Mouse (Mus musculus) left cerebral cortex, adult 18-20 months (tissue): ENCODE results near the gene Tmcc1. TPM values are rescaled to one million over a fixed set of nuclear protein-coding genes. Genes with fewer than 3 reads are reported as not detected.
"Not testable (repeated sequence)": the region's sequence is repeated elsewhere in the genome, so short reads cannot be mapped to it uniquely, and the experiment has no call there.

Experiments
- DNase-seq, 2 experiments: peaks; one replicate each; pipeline ENCODE4 v3.0.0; 2021 to 2022; ENCODE audit warnings: low spot score in 2 of 2, mixed read lengths in 1 of 2
- total RNA-seq, 2 experiments: library from RNA; stranded (reverse); gene quantifications; 2 replicates each; pipeline ENCODE4 v1.2.3; 2021

The Tmcc1 gene
- total RNA-seq, 2 experiments from 2014 or later, result 70.5 to 79.6 TPM

GRCm38 (mm10) chr6:116082239-116082638 is 111.0 kb downstream of the Tmcc1 start:
- no peak for DNase-seq

- DNase-seq, result no peak
Observed at GRCm38 (mm10) chr6:116081375-116081774, 111.9 kb downstream of the Tmcc1 start.

DNA sequence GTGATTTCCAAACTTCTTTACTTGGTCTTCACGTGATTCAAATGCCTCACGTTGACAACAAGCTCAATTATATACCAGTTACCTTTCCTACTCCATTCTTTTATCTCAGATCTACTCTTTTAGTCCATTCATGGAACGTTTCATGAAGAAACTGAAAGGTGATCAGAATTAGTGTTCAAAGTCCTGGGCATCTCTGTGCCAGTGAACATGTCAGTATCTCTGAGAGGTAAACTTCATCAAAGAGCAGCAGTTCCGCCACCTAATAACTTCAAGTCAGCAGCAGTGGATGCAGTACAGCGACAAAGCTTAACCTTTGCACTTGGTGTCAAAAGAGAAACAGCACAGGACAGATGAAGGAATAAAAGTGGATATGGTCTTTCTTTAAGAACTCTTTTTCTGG is 112.5 kb downstream of the Tmcc1 start:
- DNase-seq, result no peak

DNA sequence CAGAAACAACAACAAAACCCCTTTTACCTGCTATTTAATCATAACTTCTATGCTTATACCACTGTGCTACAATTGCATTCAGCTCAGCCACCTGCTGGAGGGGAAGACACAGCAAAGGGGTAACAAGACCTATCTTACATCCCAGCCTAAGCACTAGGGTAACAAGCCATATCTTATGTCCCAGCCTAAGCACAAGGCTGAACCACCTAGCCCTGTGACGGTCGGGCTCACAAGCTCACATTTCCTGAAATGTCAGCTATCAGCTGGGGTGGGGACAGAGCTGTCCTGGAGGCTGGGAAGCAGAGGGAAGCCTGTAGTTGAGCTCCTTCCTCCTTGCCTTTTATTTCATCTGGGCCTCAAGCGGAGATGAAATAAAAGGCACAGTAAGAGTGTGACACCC is 115.7 kb downstream of the Tmcc1 start:
- DNase-seq, result no peak

- no peak for DNase-seq
Observed at GRCm38 (mm10) chr6:116074892-116075291, 118.4 kb downstream of the Tmcc1 start.

DNA sequence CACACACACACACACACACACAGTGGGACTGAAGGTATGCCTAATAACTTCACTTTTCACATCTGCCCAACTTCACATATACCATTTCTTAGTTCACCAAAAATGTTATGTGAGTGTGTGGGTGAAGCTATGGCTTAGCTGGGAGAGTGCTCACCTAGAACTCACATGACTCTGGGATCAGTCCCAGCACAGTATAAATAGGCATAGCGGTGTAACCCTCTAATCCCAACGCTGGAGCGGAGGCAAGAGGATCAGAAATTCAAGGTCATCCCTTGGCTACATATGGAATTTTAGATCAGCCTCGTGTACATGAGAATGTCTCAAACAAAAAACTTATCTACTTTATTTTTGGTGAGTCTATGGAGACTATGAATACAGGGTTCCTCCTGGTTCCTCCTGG is 119.7 kb downstream of the Tmcc1 start:
- no peak for DNase-seq

DNA sequence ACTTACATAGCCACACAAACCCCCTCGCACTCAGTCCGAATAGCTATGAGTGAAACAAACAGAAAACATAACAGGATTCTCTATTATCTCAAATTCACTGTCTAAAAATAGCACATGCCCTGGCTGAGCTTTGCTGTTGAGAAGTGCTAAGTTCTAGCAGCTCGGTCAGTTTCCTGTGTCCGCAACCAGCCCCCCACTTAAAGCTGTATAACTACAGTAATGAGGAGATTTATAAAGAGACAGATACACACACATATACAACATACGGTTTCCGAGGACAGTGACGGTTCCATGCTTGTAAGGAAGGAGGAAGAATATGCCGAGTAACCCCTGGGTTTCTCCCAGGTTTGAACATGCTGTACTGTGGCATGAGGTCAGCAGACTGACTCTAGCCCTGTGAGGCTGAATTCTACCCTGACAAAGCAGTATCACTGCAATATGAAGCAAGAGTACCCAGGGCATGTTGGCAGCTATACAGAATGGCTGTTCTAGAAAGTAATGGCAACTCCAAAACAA is 120.5 kb downstream of the Tmcc1 start:
- no peak for DNase-seq

DNA sequence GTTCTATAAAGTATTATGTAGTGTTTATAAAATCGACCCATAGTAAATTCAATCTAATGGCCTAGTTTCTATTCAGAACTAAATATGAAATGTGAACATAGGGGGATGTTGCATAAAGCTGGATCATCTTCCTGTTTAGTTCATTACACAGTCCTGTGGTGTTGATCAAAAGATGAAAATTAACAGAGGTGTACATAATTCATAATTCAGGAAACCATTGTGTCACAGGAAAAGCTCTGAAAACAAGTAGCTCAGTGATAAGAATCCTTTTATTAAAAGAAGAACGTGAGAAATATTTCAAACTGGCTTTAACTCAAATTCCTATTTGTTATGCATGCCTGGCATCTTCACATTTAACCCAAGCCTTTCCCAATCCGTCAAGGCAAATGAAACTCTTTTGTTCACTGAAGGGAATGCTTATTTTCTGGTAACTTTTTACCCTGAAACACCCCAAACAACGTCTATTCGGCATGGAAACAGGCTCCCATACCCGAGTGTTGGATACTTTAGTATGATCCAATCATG is 121.0 kb downstream of the Tmcc1 start:
- no peak for DNase-seq

DNA sequence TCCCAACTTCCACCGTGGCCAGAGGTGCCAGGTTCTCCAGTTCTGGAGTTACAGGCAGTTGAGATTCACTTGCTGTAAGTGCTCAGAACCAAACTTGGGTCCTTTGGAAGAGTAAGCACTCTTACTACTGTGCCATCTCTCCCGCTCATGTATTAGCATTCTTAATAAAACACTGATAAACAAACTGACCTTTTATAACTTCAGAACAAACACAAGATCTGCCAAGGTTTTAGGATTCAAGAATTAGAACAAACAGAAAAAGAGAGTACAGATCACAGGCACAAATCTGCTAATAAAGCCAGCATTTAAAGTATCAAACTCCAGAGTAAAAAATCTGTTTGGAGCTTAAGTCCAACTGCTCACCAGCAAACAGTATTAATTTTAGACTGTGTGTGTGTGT is 121.5 kb downstream of the Tmcc1 start:
- DNase-seq, result no peak

DNA sequence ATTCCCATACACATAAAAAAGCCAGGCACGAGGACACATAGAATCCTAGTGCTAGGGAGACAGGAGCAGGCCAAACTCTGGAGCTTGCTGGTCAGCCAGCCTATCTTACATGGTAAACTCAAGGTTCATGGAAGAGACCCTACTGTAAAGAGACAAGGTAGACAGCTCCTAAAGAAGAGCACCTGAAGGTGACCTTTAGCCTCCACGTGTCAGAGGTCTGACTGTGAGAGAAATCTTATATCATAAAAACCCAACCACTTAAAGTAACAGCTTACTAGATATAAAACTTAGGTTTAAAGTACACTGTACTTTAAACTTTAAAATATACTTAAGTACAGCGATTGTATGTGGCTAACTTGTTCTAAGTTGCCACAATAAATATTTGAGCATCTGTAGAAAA is 122.7 kb downstream of the Tmcc1 start:
- no peak for DNase-seq

GRCm38 (mm10) chr6:116063516-116063915 is 129.8 kb downstream of the Tmcc1 start:
- no peak for DNase-seq

DNA sequence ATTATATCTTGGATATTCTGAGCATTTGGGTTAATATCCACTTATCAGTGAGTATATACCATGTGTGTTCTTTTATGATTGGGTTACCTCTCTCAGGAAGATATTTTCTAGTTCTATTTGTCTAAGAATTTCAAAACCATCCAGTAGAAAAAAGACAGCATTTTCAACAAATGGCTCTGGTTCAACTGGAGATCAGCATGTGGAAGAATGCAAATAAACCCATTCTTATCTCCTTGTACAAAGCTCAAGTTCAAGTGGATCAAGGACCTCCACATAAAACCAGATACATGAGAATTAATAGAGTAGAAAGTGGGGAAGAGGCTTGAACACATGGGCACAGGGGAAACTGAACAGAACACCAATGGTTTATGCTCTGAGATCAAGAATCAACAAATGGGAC is 133.7 kb downstream of the Tmcc1 start:
- not testable (repeated sequence) for DNase-seq

DNA sequence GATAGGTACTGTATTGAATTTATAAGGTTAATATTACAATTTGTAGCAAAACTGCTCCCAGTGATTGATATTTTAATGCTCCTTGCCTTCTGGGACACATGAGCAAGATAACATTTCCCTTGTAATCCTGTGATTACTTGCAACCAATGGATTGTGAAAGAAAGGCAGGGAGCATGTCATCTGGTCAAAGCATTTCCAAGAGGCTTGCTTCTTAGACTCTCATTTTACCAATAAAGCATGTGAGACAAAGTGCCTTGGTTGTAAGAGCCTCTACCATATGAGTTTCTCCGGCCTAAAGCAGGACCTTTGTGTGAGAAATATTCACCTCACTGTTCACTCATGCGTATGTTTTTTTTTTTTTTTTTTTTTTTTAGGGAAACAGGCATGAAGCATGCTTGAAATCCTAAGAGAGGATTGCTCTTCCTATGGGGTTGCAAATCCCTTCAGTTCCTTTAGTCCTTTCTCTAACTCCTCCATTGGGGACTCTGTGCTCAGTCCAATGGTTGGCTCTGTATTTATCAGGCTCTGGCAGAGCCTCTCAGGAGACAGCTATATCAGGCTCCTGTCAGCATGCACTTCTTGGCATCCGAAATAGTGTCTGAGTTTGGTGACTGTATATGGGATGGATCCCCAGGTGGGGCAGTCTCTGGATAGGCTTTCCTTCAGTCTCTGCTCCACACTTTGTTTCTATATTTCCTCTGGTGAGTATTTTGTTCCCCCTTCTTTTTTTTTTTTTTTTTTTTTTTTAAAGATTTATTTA is 134.6 kb downstream of the Tmcc1 start:
- no peak for DNase-seq

- peak; percentile 44 to 66 for DNase-seq
Observed at GRCm38 (mm10) chr6:116056676-116057264, 136.5 kb downstream of the Tmcc1 start.

DNA sequence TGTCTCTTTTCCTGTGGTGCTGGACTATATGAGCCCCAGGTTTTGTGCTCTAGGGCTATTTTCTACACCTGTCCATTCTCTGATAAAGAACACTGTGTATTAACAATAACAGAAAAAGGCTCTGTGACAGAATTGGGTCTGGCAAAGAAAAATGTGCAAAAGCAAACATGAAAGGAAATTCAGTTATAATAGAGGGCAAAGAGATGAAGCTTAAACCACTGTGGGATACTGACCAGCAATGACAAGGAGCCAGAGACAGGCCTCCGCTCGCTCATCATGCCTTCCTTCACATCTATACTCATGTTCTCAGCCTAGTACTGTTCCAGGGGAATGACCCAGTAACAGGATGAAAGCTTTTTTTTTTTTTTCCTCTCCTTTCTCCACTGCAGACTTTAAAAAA is 137.5 kb downstream of the Tmcc1 start:
- no peak for DNase-seq

DNA sequence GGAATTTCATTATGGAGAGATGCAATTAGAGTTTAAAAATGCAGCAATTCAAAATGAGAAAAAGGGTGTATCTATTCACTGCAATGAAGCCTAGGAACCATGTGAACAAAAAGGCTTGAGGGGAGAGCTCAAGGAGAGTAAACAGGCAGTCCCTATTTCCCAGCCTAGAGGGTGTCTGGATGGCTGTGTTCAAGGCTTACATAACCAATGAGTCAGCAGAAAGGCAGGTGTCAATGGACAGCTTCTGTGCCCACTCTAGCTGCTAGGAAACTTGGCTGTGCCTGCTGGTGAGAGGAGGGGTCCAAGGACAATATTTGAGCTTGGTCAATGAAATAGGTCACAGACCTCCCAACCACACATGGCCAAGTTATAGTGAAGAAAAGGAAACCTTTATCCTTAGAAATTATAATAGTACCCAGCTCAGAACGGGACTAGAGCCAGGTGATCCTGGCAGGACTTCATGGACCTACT is 138.2 kb downstream of the Tmcc1 start:
- DNase-seq, result peak; percentile 57 to 68

- no peak for DNase-seq
Observed at GRCm38 (mm10) chr6:116047896-116048295, 145.4 kb downstream of the Tmcc1 start.

GRCm38 (mm10) chr6:116047366-116047765 is 145.9 kb downstream of the Tmcc1 start:
- DNase-seq, result no peak

GRCm38 (mm10) chr6:116044039-116044438 is 149.2 kb downstream of the Tmcc1 start:
- DNase-seq, result no peak

DNA sequence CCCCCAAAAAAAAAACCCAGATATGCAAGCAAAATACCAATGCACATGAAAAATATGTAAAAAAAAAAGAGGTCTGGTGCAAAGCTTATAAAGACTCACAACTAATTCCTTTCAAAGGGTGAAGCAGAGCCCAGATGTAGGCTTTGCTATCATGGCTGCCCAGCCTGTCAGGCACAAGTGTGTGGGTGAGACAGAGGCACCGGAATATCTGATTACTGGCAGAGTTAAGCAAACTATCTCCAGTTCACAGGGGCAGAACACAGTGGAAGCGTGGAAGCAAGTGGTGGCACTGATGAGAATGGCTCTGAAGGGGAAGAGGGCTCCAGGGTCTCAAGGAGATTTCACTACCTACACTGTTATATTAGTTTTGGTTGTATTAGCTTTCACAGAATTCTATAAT is 155.1 kb downstream of the Tmcc1 start:
- DNase-seq, result no peak

DNA sequence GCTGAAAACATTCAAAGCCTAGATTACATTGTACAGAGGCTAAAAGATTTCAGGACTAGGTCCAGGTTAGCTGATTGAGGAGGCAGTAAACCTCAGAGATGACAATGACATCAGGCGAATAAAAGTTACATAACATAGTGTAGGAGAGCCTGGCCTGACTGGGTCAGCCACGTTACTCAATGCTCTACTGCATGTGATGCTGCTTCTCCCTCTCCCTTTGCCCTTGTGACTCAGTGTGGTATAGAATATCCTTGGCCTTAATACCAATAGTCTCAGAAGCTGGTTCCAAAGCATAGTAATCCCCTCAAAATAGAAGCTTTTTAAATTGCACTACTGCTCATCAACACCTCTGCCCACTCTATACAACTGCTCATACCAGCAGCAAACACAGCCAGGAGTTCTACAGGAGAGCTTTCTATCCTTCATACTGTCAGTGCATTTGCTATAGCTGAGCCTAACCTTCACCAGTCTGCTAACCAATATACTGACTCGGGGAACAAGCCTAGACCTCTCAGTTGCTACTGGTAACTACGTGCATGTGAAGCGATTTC is 155.9 kb downstream of the Tmcc1 start:
- no peak for DNase-seq

DNA sequence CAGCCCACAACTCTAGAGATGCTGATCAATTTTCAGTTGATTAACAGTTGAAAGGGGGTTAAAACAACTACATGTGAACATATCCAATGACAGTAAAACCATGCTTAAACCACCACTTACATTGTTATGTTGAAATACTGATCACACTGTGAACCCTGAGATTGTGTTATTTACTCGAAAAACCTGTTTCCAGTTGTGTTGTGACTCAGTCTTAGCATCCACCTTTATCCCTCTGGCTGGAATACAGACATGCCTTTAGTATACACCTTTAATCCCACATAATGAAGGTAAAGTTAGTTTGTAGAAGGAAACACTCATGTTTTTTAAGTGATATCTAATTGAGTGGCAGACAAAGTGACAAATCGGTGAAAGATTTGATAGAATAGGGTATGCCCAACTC is 156.7 kb downstream of the Tmcc1 start:
- no peak for DNase-seq
